7 mouse cellular contexts compared by ENCODE assay signal in genomic region chr6:72667021-72667420, GRCm38 (mm10). TPM values are rescaled to one million over a fixed set of nuclear protein-coding genes. Genes with fewer than 3 reads are reported as not detected.
DNase-seq lines count a peak whose midpoint lies in the region; ATAC-seq and TF ChIP-seq lines count a peak whose summit lies in the region.

No protein-coding gene starts in this region.

- WGBS in limb, embryonic 11.5 days: 73% methylated on average over 4 of the region's 4 CpGs

- H3K4me3 ChIP-seq in left cerebral cortex, adult 2 months: no peak overlapping the region
- H3K4me3 ChIP-seq in gastrocnemius, adult 2 months: no peak overlapping the region
- no peak overlapping the region for H3K4me3 ChIP-seq in limb, embryonic 11.5 days (ENCODE audit: low read depth, low read length)

- DNase-seq in left cerebral cortex, adult 2 months (ENCODE audit: extremely low spot score in 1 of 2, low spot score in 2 of 2): peak; percentile 45 to 55
- DNase-seq in left cerebral cortex, adult 11 months (ENCODE audit: low spot score): no peak
- peak; percentile 60 for DNase-seq in MN1 (ENCODE audit: low spot score)
- peak; percentile 55 for DNase-seq in brain, adult 2 months (ENCODE audit: low read depth, low spot score)
- peak; percentile 82 for DNase-seq in gastrocnemius, adult 2 months
- peak; percentile 78 for DNase-seq in limb, embryonic 11.5 days (ENCODE audit: low spot score)
- peak; percentile 58 for DNase-seq in splenic B cell, adult 2 months (ENCODE audit: low read depth, low spot score)

- H3K36me3 ChIP-seq in limb, embryonic 11.5 days (ENCODE audit: control insufficient read depth, insufficient read depth, low read length): no peaks in the 10 kb centered on the region
- no peaks in the 10 kb centered on the region for H3K36me3 ChIP-seq in splenic B cell, adult 2 months (ENCODE audit: control insufficient read depth, insufficient read depth, low read length, poor library complexity, severe bottlenecking)

- intact Hi-C loops in left cerebral cortex, adult 2 months (cut with DNase I): loop anchor here (1.0 kb wide), 1 partner anchor 20 kb away; no protein-coding TSS in a partner anchor
- intact Hi-C loops in gastrocnemius, adult 2 months (cut with DNase I): no loop called here

- H3K9me3 ChIP-seq in limb, embryonic 11.5 days (ENCODE audit: control insufficient read depth, low read length): no peaks in the 10 kb centered on the region

- peak; percentile 73 for TF ChIP-seq CTCF in left cerebral cortex, adult 2 months (IDR thresholded peaks at IDR 0.05)
- TF ChIP-seq CTCF in gastrocnemius, adult 2 months (IDR thresholded peaks at IDR 0.05): peak; percentile 89; the same call in 1 of the 2 replicates

- no peak overlapping the region for H3K4me2 ChIP-seq in limb, embryonic 11.5 days (ENCODE audit: low read depth, severe bottlenecking)

- no peaks in the 10 kb centered on the region for H3K27me3 ChIP-seq in limb, embryonic 11.5 days (ENCODE audit: control insufficient read depth, insufficient read depth, low read length)
- H3K27me3 ChIP-seq in splenic B cell, adult 2 months (ENCODE audit: control insufficient read depth, insufficient read depth, low read length, poor library complexity, severe bottlenecking): no peaks in the 10 kb centered on the region

- no peak overlapping the region for H3K9ac ChIP-seq in limb, embryonic 11.5 days (ENCODE audit: low read length)

- peaks cover 16% of the 10 kb centered on the region for H3K4me1 ChIP-seq in limb, embryonic 11.5 days (ENCODE audit: control insufficient read depth, insufficient read depth, low read length)

- ATAC-seq in limb, embryonic 11.5 days (ENCODE audit: insufficient number of reproducible peaks, low FRiP score, low TSS enrichment, low read depth): peak; percentile 53; the same call in 1 of the 2 replicates

- no peak overlapping the region for H3K27ac ChIP-seq in left cerebral cortex, adult 2 months
- H3K27ac ChIP-seq in gastrocnemius, adult 2 months: no peak overlapping the region
- no peak overlapping the region for H3K27ac ChIP-seq in limb, embryonic 11.5 days (replicated peaks; ENCODE audit: low read depth, low read length)

RNA-seq across cellular contexts. Expression of gene Tgoln1, which starts 50.2 kb away (rescaled TPM):
- 10 to 100 TPM; 95.1 to 95.5 TPM for total RNA-seq in left cerebral cortex, adult 2 months (2021)
- 10 to 100 TPM; 23.2 to 29.0 TPM for total RNA-seq in gastrocnemius, adult 2 months (2021)
- polyA plus RNA-seq in limb, embryonic 11.5 days (2014; fragmentation: Nextera tagmentation; extraction: Ambion mirVana): 24.6 and 25.2 TPM in 2 replicates
